Mouse (Mus musculus) mammary gland, adult 2 months (tissue): ENCODE data around the gene Ctsz. TPM values are rescaled to one million over a fixed set of nuclear protein-coding genes. Genes with fewer than 3 reads are reported as not detected.

Source experiments
- polyA plus RNA-seq: library from polyadenylated mRNA; depleted of rRNA; stranded (reverse); fragments of >200 nt; gene quantifications from 2 replicates; pipeline ENCODE4 v1.2.3, GENCODE M21; 2012; ENCODE audit warnings: low replicate concordance; rRNA removed

The Ctsz gene
- polyA plus RNA-seq, result 253 and 372 TPM in 2 replicates

DNA sequence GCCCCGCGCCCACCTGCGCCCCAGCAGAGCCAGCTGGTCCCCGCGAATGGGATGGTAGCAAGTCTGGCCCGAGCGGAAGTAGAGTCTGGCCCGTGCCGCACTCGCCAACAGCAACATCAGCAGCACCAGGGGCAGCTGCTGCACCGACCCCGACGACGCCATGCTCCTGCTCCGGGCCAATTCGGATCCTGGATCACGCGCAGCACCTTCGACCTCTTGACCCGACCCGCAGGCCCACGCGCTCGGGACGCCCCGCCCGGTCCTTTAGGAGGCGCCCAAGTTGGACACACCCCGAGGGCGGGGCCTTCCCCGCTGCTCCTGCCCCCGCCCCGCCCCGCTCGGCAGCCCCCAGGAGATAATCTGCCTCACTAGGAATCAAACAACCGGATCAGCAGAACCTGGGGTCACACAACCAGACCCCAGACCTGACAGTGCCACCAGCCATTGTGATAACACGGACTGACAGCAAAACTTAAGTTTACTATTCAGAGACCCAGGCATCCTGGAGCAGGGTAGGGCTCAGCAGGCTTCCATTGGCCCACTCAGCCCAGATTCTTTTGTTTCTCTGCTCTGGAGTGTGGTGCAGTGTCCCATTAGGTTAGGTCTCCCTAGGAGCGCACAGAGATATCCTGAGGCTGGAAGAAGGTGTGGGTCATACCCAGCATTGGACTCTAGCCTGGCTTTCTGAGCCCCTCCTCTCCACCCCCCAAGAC lies at the start of gene Ctsz:
Gene Ctsz (minus strand): TSS at position 303 of the 713 bp plus-strand sequence.

DNA sequence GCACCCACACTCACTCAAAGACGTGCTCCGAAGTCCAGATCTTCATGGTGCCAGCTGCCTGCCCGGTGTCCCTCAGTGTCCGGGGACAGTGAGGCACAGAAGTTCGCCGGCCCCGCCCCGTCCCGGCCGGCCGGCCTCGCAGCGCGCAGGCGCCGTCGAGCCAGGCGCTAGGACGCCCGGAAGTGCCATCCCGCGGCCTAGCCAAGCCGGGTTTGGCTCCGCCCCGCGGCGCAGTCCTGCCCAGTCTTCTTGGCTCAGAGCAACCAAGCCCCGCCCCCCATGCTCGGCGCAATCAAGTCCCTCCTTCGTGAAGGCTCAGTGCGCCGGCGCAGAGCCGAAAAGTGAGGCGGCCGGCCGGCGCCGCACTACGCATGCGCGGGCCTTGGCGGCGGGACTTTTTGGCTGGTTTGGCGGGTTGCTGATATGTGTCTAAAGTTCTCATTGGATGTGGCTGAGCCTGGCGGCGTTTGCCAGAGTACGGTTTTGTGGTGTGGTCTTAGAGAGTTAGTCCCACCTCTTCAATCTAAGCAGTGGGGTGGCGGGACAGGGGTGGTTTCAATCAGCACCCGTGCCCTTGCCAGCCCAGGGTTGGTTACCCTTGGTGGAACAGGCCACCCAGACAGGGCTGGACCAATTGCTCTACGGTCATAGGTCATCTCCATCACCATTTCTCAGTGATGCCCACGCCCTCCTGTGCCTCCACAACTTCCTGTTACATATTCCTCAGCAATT lies 34.1 kb upstream of the Ctsz start, which contains the start of gene Prelid3b:
Gene Prelid3b (minus strand): TSS at position 264 of the 732 bp plus-strand sequence.

DNA sequence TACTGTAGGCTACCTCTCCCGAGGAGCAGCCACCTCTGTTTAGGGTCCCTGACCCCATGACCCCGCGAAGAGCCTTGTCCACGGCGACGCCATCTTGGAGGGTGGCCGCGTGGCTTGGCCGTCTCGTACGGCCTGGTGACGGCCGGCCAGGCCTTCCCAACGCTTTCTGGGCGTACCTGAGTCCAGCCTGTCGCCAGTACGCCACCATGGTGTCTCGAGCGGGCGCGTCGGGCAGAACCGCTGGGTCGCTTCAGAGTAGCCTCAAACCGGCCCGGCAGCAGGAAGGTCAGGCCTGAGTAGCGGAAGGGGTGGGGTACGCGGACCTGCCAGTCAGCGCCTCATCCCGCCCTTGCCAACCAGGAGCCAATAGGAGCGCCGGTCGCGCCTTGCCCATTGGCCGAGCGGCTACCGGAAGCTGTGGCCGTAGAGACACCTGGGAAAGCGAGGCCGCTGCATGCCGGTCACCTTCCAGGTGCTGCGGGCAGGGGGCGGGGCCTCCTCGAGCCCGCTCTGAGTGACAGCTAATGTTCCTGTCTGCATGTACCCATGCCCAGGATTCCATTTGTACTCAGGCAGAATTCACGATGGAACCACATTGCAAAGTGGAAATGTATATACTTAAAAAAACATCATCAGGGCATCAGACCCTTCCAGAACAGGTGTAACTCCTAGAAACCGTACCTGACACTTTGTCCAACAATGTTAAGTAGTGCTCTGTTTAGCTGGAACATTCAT lies 25.1 kb upstream of the Ctsz start, which contains the start of gene Atp5e:
Gene Atp5e (minus strand): TSS at position 317 of the 735 bp plus-strand sequence.

DNA sequence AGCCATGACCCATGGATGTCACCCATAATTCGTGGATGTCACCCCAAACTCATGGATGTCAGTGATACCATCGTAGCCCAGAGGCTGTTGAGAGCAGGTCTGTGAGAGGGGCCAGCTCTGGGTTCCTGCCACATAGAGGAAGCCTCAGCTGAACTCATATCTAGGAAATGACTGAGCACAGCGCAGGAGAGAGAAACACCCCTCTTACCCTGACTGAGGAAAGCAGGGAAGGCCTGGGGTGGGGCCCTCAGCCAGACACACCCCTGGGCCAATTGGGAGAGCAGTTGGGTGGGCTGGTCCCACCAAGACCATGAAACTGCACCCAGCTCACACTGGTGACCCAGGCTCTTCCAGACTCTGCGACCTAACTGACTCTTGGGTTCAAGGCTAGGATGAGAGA lies 11.5 kb upstream of the Ctsz start, which contains the start of gene Tubb1:
Gene Tubb1 (plus strand): TSS at position 343 of the 400 bp plus-strand sequence.

DNA sequence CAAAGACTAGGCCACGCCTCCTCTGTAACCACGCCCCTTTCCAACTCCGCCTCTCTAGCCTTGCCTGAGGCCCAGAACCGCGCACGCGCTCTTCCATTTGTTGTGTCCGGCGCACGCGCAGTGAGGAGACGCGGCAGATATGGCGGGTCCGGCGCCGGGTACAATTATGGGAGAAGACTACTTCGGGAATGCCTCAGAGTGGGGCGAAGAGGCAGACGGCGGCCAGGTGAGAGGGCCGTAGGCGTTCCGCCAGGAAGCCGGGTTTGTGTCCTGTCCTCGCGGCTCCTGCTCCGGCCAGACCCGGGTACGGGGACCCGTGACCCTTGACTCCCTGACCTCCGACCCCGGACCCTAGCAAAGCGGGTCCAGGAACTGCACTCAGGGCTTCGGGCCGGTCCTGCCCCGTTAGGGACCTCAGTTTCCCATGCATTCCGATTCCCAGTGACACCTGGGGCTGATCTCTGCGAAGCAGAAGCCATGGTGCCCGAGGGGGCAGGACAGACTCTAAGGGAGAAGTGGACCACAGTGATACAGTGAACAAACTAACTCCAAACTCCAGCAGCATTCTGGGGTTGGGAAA lies 23.0 kb downstream of the Ctsz start, which contains the start of gene Nelfcd:
Gene Nelfcd (plus strand): TSS at position 74 of the 580 bp plus-strand sequence.

Other genes with a start within 250 kb of the Ctsz start
- gene Gnas, start 154.7 kb downstream of the Ctsz start, polyA plus RNA-seq, result 840 and 1,142 TPM in 2 replicates
- 0.17 TPM in 1 of 2 replicates, not detected in the other for gene Gm20721, start 92.3 kb downstream of the Ctsz start, polyA plus RNA-seq
- gene Nelfcd, start 23.2 kb downstream of the Ctsz start, polyA plus RNA-seq, result 49.6 and 54.9 TPM in 2 replicates
- gene Tubb1, start 11.7 kb upstream of the Ctsz start, polyA plus RNA-seq, result 0.34 and 0.56 TPM in 2 replicates
- 429 and 500 TPM in 2 replicates for gene Atp5e, start 25.1 kb upstream of the Ctsz start, polyA plus RNA-seq
- gene Prelid3b, start 34.0 kb upstream of the Ctsz start, polyA plus RNA-seq, result 28.4 and 41.9 TPM in 2 replicates
- gene Zfp831, start 204.5 kb upstream of the Ctsz start, polyA plus RNA-seq, result 2.1 and 4.0 TPM in 2 replicates